Mouse (Mus musculus): ENCODE results near the gene 1700030K09Rik. TPM values are rescaled to one million over a fixed set of nuclear protein-coding genes. Genes with fewer than 3 reads are reported as not detected.

Gene 1700030K09Rik
- polyA plus RNA-seq, 1 experiment from 2014 or later: 14.6 TPM

DNA sequence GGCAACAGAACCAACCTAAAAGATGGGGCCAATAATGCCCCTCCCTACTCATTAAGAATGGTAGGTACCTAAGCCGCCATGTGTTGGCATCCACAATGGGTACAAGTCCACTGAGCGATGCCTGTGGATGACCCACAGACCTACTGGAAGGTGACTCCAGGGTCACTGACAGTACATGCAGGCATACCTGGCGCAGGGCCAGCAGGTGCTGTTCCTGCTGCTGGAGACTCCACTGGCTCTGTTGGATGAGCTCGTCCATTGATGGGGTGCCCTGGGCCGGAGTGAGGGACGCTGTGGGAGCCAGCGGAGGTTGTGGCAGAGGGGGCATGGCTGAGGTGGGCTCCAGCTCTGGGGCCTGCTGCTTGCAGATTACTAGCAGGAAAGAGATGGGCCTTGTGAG is 27.0 kb downstream of the 1700030K09Rik start:
- WGBS: 96% methylated on average over 7 of the region's 7 CpGs
- H3K36me3 ChIP-seq (ENCODE audit: control insufficient read depth, insufficient read depth, low read length): peaks cover 76% of the 10 kb centered on the region
- ATAC-seq (ENCODE audit: low FRiP score, low TSS enrichment): no peak

GRCm38 (mm10) chr8:72474826-72475546 is 31.3 kb downstream of the 1700030K09Rik start, which contains the start of gene Cherp:
TSS of gene Cherp (minus strand) at chr8:72475226.
- Histone ChIP-seq H3K4me2 (replicated peaks; ENCODE audit: low read depth, low read length) (peak within 1 kb of the TSS; percentile 97), H3K27me3 (ENCODE audit: control insufficient read depth, insufficient read depth, low read length) (no peaks in the 10 kb centered on the region), H3K9me3 (ENCODE audit: control insufficient read depth, low read length) (no peaks in the 10 kb centered on the region), H3K27ac (ENCODE audit: low read depth, low read length) (peak within 1 kb of the TSS; percentile 82), H3K4me1 (ENCODE audit: control insufficient read depth, insufficient read depth, low read length) (0 out of 2 replicates have a peak, but pooled peaks cover 11% of the 10 kb centered on the region), H3K36me3 (ENCODE audit: control insufficient read depth, insufficient read depth, low read length) (peaks cover 33% of the 10 kb centered on the region), H3K4me3 (ENCODE audit: low read length) (peak within 1 kb of the TSS; percentile 83), H3K9ac (ENCODE audit: low read depth, low read length) (peak within 1 kb of the TSS; percentile 71)
- peak; percentile 97 for ATAC-seq (ENCODE audit: low FRiP score, low TSS enrichment)
- under 1% methylated on average over 73 of the region's 80 CpGs for WGBS

More for the DNA sequence above, 27.0 kb downstream of the 1700030K09Rik start:
- H3K4me2 ChIP-seq (replicated peaks; ENCODE audit: low read depth, low read length): no peak overlapping the region
- H3K9ac ChIP-seq (ENCODE audit: low read depth, low read length): no peak overlapping the region
- H3K27me3 ChIP-seq (ENCODE audit: control insufficient read depth, insufficient read depth, low read length): no peaks in the 10 kb centered on the region
- H3K4me3 ChIP-seq (ENCODE audit: low read length): no peak overlapping the region
- no peaks in the 10 kb centered on the region for H3K9me3 ChIP-seq (ENCODE audit: control insufficient read depth, low read length)
- no peak overlapping the region for H3K27ac ChIP-seq (ENCODE audit: low read depth, low read length)
- 0 out of 2 replicates have a peak, but pooled peaks cover 6% of the 10 kb centered on the region for H3K4me1 ChIP-seq (ENCODE audit: control insufficient read depth, insufficient read depth, low read length)

DNA sequence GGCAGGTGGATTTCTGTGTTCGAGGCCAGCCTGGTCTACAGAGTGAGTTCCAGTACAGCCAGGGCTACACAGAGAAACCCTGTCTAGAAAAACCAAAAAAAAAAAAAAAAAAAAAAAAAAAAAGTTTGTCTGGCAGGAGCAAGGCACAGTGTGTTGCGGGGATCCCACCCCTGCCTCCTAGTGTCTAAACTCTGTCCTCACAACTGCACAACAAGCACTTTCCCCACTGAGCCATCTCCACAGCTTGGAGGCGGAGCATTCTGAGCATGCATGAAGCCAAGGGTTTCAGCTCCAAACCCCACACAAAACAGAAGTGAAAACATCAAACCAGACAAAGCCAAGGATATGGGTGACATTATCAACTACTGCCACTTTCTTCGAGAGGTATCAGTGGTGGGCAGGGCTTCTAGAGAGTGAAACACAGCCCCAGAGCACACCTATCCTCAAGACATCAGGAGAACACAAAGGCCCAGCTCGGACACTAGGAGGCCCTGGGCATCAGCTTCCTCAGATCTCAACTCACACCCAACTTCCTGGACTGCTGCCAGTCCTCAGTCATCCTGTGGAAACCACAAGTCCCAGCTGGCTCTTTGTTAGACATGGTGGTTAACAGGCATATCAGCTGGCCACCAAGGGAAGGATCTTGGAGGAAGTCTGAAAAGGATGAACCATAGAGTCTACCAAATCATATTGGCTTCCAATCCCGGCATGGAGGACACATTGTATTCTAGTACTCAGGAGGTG is 41.9 kb downstream of the 1700030K09Rik start:
- Histone ChIP-seq H3K9ac (ENCODE audit: low read depth, low read length) (no peak overlapping the region), H3K27ac (ENCODE audit: low read depth, low read length) (no peak overlapping the region), H3K4me1 (ENCODE audit: control insufficient read depth, insufficient read depth, low read length) (no peaks in the 10 kb centered on the region), H3K36me3 (ENCODE audit: control insufficient read depth, insufficient read depth, low read length) (peaks cover 65% of the 10 kb centered on the region), H3K4me2 (replicated peaks; ENCODE audit: low read depth, low read length) (no peak overlapping the region), H3K4me3 (ENCODE audit: low read length) (no peak overlapping the region), H3K9me3 (ENCODE audit: control insufficient read depth, low read length) (no peaks in the 10 kb centered on the region), H3K27me3 (ENCODE audit: control insufficient read depth, insufficient read depth, low read length) (no peaks in the 10 kb centered on the region)
- WGBS: 90% methylated on average over 6 of the region's 6 CpGs
- no peak for ATAC-seq (ENCODE audit: low FRiP score, low TSS enrichment)

DNA sequence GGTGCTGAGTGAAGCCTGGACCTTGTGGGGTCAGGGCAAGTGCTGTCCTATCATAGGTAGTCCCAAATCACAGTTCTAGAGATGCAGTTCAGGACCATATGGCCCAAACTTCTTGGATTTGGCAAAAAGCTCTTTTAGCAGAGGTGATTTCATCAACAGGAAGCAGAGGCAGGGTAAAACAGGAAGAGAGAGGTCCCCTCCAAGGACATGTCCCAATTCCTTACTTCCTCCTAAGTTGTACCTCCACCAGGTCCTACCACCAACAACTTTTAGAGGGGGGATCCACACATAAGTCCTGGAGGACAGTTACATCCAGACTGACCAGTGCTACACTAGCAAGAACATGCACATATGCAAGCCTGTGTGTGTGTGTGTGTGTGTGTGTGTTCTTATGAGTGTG is 43.3 kb downstream of the 1700030K09Rik start:
- Histone ChIP-seq H3K9me3 (ENCODE audit: control insufficient read depth, low read length) (no peaks in the 10 kb centered on the region), H3K4me2 (replicated peaks; ENCODE audit: low read depth, low read length) (no peak overlapping the region), H3K27ac (ENCODE audit: low read depth, low read length) (no peak overlapping the region), H3K36me3 (ENCODE audit: control insufficient read depth, insufficient read depth, low read length) (peaks cover 57% of the 10 kb centered on the region), H3K9ac (ENCODE audit: low read depth, low read length) (no peak overlapping the region), H3K27me3 (ENCODE audit: control insufficient read depth, insufficient read depth, low read length) (no peaks in the 10 kb centered on the region), H3K4me1 (ENCODE audit: control insufficient read depth, insufficient read depth, low read length) (no peaks in the 10 kb centered on the region; the same call in 1 of the 2 replicates), H3K4me3 (ENCODE audit: low read length) (no peak overlapping the region)
- no peak for ATAC-seq (ENCODE audit: low FRiP score, low TSS enrichment)

- H3K27me3 ChIP-seq (ENCODE audit: control insufficient read depth, insufficient read depth, low read length): no peaks in the 10 kb centered on the region
- H3K27ac ChIP-seq (ENCODE audit: low read depth, low read length): no peak overlapping the region
- peaks cover 43% of the 10 kb centered on the region for H3K36me3 ChIP-seq (ENCODE audit: control insufficient read depth, insufficient read depth, low read length)
- WGBS: 78% methylated on average over 2 of the region's 2 CpGs
- peak overlapping the region; percentile 92; the same call in 1 of the 2 replicates for H3K4me3 ChIP-seq (ENCODE audit: low read length)
- peak overlapping the region; percentile 90 for H3K4me2 ChIP-seq (replicated peaks; ENCODE audit: low read depth, low read length)
- ATAC-seq (ENCODE audit: low FRiP score, low TSS enrichment): no peak
- peak overlapping the region; percentile 86; the same call in 1 of the 2 replicates for H3K9ac ChIP-seq (ENCODE audit: low read depth, low read length)
- peaks cover 11% of the 10 kb centered on the region for H3K4me1 ChIP-seq (ENCODE audit: control insufficient read depth, insufficient read depth, low read length)
- H3K9me3 ChIP-seq (ENCODE audit: control insufficient read depth, low read length): no peaks in the 10 kb centered on the region
Observed at GRCm38 (mm10) chr8:72491017-72491416, 47.3 kb downstream of the 1700030K09Rik start.

DNA sequence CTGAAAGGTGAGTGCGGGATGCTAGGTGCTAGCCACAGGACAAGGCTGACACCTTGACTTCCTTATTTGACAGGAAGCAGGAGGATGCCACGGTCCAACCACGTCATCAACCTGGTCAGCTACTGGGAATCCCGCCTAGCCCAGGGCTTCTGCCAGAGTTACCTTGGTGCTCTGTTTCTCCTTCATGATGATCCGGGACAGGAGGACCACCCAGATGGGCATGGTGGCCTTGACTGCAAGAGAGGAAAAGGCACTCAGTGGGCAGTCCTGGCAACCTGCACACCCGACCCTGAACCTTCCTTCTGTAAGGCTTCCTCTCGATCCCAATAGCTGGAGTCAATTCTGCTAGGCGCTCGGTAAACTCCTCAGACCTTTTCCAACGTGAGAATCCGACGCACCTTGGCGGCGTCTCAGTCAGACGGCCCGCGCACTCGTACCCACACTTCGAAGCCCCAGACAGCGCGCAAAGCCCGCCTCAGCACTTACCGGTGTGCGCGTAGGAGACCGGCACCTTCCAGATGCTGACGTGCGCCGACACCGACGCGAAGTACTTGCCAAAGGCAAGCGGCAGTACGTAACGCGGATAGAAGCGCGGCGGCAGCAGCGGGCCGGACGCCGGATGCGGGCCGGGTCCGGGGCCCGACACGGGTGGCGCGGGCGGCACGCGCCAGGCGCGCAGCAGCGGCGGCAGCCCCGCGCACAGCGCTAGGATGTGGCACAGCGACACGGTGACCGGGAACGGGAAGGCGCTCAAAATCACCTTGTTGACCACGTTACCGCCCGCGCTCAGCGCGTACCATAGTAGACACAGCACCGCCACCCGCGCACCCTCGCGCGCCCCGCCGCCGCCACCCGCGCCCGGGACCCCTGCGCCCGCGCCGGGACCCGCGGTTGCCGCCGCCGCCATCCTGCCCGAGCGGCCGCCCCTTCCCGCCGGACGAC is 48.3 kb downstream of the 1700030K09Rik start, which contains the start of gene Slc35e1:
Gene Slc35e1 (minus strand): TSS at position 935 of the 942 bp plus-strand sequence.
- under 1% methylated on average over 80 of the region's 98 CpGs for WGBS
- peaks cover 47% of the 10 kb centered on the region for H3K36me3 ChIP-seq (ENCODE audit: control insufficient read depth, insufficient read depth, low read length)
- peak; percentile 8; the same call in 1 of the 2 replicates for ATAC-seq (ENCODE audit: low FRiP score, low TSS enrichment)

DNA sequence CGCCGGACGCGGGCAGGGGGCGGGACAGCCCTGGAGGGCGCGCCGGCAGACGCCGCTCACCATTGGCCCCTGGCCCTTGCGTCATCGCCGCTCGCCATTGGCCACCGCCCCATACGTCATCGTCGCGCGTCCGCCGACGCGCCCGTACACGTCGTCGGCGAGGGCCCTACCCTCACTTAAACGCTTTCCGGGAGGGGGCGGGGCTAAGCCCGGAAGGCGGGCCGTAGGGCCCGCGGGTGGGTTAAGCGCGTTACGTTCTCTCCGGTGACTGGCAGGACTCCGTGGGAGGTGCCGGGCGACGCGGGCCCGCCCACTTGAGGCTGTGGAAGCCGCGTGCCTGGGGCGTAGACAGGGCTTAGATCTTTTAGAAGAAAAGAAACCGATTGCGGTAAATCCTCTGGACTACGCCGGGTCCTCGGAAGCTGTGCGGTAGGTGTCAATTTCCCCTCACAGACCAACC is 49.0 kb downstream of the 1700030K09Rik start:
- Histone ChIP-seq H3K36me3 (ENCODE audit: control insufficient read depth, insufficient read depth, low read length) (peaks cover 40% of the 10 kb centered on the region), H3K4me3 (ENCODE audit: low read length) (peak overlapping the region; percentile 92), H3K27ac (ENCODE audit: low read depth, low read length) (peak overlapping the region; percentile 81), H3K4me2 (replicated peaks; ENCODE audit: low read depth, low read length) (peak overlapping the region; percentile 90), H3K27me3 (ENCODE audit: control insufficient read depth, insufficient read depth, low read length) (no peaks in the 10 kb centered on the region), H3K9me3 (ENCODE audit: control insufficient read depth, low read length) (no peaks in the 10 kb centered on the region), H3K4me1 (ENCODE audit: control insufficient read depth, insufficient read depth, low read length) (peaks cover 11% of the 10 kb centered on the region), H3K9ac (ENCODE audit: low read depth, low read length) (peak overlapping the region; percentile 86)
- under 1% methylated on average over 52 of the region's 56 CpGs for WGBS
- ATAC-seq (ENCODE audit: low FRiP score, low TSS enrichment): peak; percentile 98

More for the DNA sequence above, 48.3 kb downstream of the 1700030K09Rik start, which contains the start of gene Slc35e1:
- peaks cover 11% of the 10 kb centered on the region for H3K4me1 ChIP-seq (ENCODE audit: control insufficient read depth, insufficient read depth, low read length)
- no peaks in the 10 kb centered on the region for H3K9me3 ChIP-seq (ENCODE audit: control insufficient read depth, low read length)
- peak within 1 kb of the TSS; percentile 90 for H3K4me2 ChIP-seq (replicated peaks; ENCODE audit: low read depth, low read length)
- H3K9ac ChIP-seq (ENCODE audit: low read depth, low read length): peak within 1 kb of the TSS; percentile 86
- H3K4me3 ChIP-seq (ENCODE audit: low read length): peak within 1 kb of the TSS; percentile 92
- H3K27ac ChIP-seq (ENCODE audit: low read depth, low read length): peak within 1 kb of the TSS; percentile 81
- H3K27me3 ChIP-seq (ENCODE audit: control insufficient read depth, insufficient read depth, low read length): no peaks in the 10 kb centered on the region

DNA sequence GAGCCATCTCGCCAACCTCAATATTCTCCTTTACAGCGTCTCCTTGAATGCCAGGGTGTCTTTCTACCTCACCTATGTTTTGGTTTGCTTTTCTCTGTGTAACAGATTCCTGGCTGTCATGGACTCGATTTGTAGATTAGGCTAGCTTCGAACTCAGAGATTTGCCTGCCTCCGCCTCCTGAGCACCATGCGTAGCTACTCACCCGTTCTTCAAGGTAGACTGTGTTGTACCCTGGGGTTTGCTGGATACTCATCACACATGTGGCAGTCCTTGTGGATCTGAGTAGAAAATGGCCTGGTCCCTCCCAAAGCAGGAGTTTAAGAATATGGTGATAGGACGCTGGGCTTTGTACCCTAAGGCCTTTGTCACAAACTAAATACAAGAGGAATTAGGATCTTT is 49.7 kb downstream of the 1700030K09Rik start:
- peak overlapping the region; percentile 68 for H3K9ac ChIP-seq (ENCODE audit: low read depth, low read length)
- no peaks in the 10 kb centered on the region for H3K9me3 ChIP-seq (ENCODE audit: control insufficient read depth, low read length)
- 11% methylated on average over 8 of the region's 8 CpGs for WGBS
- H3K36me3 ChIP-seq (ENCODE audit: control insufficient read depth, insufficient read depth, low read length): peaks cover 34% of the 10 kb centered on the region
- ATAC-seq (ENCODE audit: low FRiP score, low TSS enrichment): no peak
- H3K4me2 ChIP-seq (replicated peaks; ENCODE audit: low read depth, low read length): peak overlapping the region; percentile 67
- H3K27me3 ChIP-seq (ENCODE audit: control insufficient read depth, insufficient read depth, low read length): no peaks in the 10 kb centered on the region
- H3K27ac ChIP-seq (ENCODE audit: low read depth, low read length): peak overlapping the region; percentile 81; the same call in 1 of the 2 replicates
- peaks cover 11% of the 10 kb centered on the region for H3K4me1 ChIP-seq (ENCODE audit: control insufficient read depth, insufficient read depth, low read length)
- peak overlapping the region; percentile 92 for H3K4me3 ChIP-seq (ENCODE audit: low read length)
